Mouse (Mus musculus) heart, embryonic 14.5 days (tissue): Measurements from ENCODE around the gene Gm614. TPM values are rescaled to one million over a fixed set of nuclear protein-coding genes. Genes with fewer than 3 reads are reported as not detected.

Source experiments
- ATAC-seq: fragments of 200-750 bp; cut with Nextera tagmentation; 2 replicates; pipeline ENCODE4 v1.8.0; 2017; ENCODE audit warnings: low read depth, moderate TSS enrichment; ENCODE audit not compliant: insufficient number of reproducible peaks, insufficient read depth, low FRiP score
- H3K27ac ChIP-seq, 2 experiments: fragments of 200-500 bp in 1 of 2; fragments of 300-500 bp in 1 of 2; sonication (generic) in 1 of 2; replicated peaks in 1 of 2; 2 replicates each; pipeline ENCODE4 v1.5.1; 2012 to 2014; ENCODE audit warnings: low read depth in 2 of 2, low read length in 2 of 2, control low read depth in 1 of 2, mild to moderate bottlenecking in 1 of 2, mixed read lengths in 1 of 2; ENCODE audit not compliant: control insufficient read depth in 1 of 2, insufficient read depth in 1 of 2
- H3K27me3 ChIP-seq: fragments of 300-500 bp; sonication (generic); 2 replicates; pipeline ENCODE4 v1.6.1; 2014; ENCODE audit warnings: mild to moderate bottlenecking, low read length, control low read depth; ENCODE audit not compliant: control insufficient read depth, insufficient read depth
- H3K36me3 ChIP-seq: fragments of 300-500 bp; sonication (generic); 2 replicates; pipeline ENCODE4 v1.6.1; 2014; ENCODE audit warnings: mild to moderate bottlenecking, control low read depth, low read length, mixed read lengths; ENCODE audit not compliant: control insufficient read depth, insufficient read depth
- H3K4me1 ChIP-seq, 2 experiments: fragments of 200-500 bp in 1 of 2; fragments of 300-500 bp in 1 of 2; sonication (generic) in 1 of 2; 2 replicates each; pipeline ENCODE4 v1.6.1; 2012 to 2014; ENCODE audit warnings: low read length in 2 of 2, control low read depth in 1 of 2, mixed read lengths in 1 of 2; ENCODE audit not compliant: control insufficient read depth in 2 of 2, insufficient read depth in 2 of 2
- H3K4me2 ChIP-seq: fragments of 300-500 bp; sonication (generic); 2 replicates; pipeline ENCODE4 v1.6.1; 2014; ENCODE audit warnings: mild to moderate bottlenecking, low read length
- H3K4me3 ChIP-seq, 2 experiments: fragments of 200-500 bp in 1 of 2; fragments of 300-500 bp in 1 of 2; sonication (generic) in 1 of 2; 2 replicates each; pipeline ENCODE4 v1.5.1; 2012 to 2014; ENCODE audit warnings: low read length in 2 of 2, mild to moderate bottlenecking in 2 of 2, control low read depth in 1 of 2, low read depth in 1 of 2, moderate library complexity in 1 of 2; ENCODE audit not compliant: control insufficient read depth in 1 of 2, insufficient read depth in 1 of 2
- H3K9ac ChIP-seq: fragments of 300-500 bp; sonication (generic); 2 replicates; pipeline ENCODE4 v1.6.1; 2014; ENCODE audit warnings: mild to moderate bottlenecking, low read length
- H3K9me3 ChIP-seq: fragments of 300-500 bp; sonication (generic); 2 replicates; pipeline ENCODE4 v1.6.1; 2016; ENCODE audit warnings: low read length, control low read depth; ENCODE audit not compliant: control insufficient read depth
- WGBS: fragments of 180-500 bp; shearing (Covaris S2); extraction: QIAGEN DNeasy Blood & Tissue Kit; methylation state at CpG from one replicate; pipeline ENCODE4 v1.1.7; 2014; 5-methylcytosine and 5-hydroxymethylcytosine counted together
- polyA plus RNA-seq: library from polyadenylated mRNA; unstranded; fragments of >200 nt; fragmentation: Nextera tagmentation; extraction: Ambion mirVana; gene quantifications from 2 replicates; pipeline ENCODE4 v1.2.1, GENCODE M21; 2014

Gm614 gene
- polyA plus RNA-seq, 1 experiment from 2014 or later, result not detected

DNA sequence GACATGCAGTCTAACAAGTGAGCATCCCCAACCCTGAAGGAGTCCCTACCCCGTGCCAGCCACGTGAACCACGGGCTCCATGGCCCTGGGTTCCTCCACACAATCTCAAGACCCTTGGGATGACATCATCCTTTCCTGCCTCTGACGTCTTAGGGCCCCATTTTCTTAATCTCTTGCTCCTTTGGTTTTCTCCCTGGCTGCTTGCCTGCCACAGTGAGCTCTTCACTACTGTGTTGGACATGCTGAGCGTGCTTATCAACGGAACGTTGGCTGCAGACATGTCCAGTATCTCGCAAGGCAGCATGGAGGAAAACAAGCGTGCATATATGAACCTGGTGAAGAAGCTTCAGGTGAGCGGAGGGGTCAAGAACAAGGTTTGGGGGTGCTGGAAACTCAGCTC is 26.3 kb upstream of the Gm614 start:
- Histone ChIP-seq H3K4me1 (no peaks in the 10 kb centered on the region), H3K4me3 (no peak overlapping the region), H3K4me2 (no peak overlapping the region), H3K9ac (no peak overlapping the region), H3K27me3 (no peaks in the 10 kb centered on the region), H3K36me3 (peaks cover 97% of the 10 kb centered on the region), H3K27ac (no peak overlapping the region), H3K9me3 (no peaks in the 10 kb centered on the region)
- WGBS, result 71% methylated on average over 10 of the region's 10 CpGs
- no peak for ATAC-seq

DNA sequence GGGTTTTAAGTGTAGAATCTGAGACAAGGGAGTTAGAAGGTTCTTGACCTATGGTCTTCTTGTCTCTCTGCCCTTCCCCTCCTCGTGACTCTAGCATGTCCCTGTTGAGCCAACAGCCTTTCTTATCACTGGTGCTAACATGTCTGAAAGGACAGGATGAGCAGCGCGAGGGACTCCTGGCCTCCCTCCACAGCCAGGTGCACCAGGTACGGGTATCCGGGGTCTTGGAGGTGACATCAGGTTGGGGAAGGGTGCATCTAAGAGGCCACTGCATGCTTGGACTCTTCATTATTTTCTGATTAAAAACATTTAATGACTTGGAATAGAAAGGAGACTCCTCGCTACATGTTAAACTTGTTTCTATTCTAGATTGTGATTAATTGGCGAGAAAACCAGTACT is 25.2 kb upstream of the Gm614 start:
- ATAC-seq, result no peak
- H3K4me3 ChIP-seq, result no peak overlapping the region
- no peaks in the 10 kb centered on the region for H3K9me3 ChIP-seq
- no peak overlapping the region for H3K9ac ChIP-seq
- H3K27ac ChIP-seq, result no peak overlapping the region
- 82% methylated on average over 7 of the region's 7 CpGs for WGBS
- no peaks in the 10 kb centered on the region for H3K4me1 ChIP-seq
- no peak overlapping the region for H3K4me2 ChIP-seq
- no peaks in the 10 kb centered on the region for H3K27me3 ChIP-seq
- peaks cover 98% of the 10 kb centered on the region for H3K36me3 ChIP-seq

DNA sequence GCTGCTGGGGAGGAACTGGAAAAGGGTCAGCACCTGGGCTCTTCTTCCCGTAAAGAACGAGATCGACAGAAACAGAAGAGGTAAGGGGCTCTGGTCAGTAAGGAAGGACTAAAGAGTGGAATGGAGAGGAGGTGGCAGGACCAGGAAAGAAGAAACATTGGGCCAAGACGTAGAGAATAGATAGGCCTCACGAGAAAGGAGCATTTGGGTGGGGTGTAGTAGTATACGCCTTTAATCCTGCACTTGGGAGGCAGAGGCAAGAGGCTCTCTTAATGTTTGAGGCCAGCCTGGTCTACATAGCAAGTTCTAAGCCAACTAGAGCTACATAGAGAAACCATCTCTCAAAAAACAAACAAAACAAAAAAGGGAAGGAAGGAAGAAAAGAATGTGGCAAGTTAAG is 24.6 kb upstream of the Gm614 start:
- H3K27ac ChIP-seq, result no peak overlapping the region
- WGBS, result 85% methylated on average over 6 of the region's 6 CpGs
- no peaks in the 10 kb centered on the region for H3K27me3 ChIP-seq
- no peak for ATAC-seq
- no peak overlapping the region for H3K4me2 ChIP-seq
- H3K4me3 ChIP-seq, result no peak overlapping the region
- no peaks in the 10 kb centered on the region for H3K9me3 ChIP-seq
- no peak overlapping the region for H3K9ac ChIP-seq
- peaks cover 98% of the 10 kb centered on the region for H3K36me3 ChIP-seq
- H3K4me1 ChIP-seq, result no peaks in the 10 kb centered on the region

DNA sequence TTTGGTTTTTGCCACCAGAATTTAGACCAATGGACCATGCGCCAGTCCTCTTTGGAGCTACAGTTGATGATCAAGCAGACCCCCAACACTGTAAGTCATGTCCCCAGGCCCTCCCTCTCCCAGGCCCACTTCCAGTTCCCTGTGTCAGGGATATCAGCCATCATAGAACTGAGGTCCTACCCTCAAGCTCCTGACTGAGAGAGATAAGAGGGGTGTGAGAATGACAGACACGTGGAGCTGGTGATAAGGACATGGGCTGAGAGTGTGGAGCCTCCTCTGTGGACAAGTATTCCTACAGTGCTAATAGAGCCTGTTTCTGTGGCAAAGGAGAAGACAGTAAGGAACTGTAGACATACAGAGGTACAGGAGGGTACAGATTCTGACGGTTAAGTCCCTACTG is 23.8 kb upstream of the Gm614 start:
- 58% methylated on average over 3 of the region's 3 CpGs for WGBS
- no peak for ATAC-seq
- H3K4me3 ChIP-seq, result no peak overlapping the region
- H3K9ac ChIP-seq, result no peak overlapping the region
- H3K27ac ChIP-seq, result no peak overlapping the region
- H3K9me3 ChIP-seq, result no peaks in the 10 kb centered on the region
- H3K27me3 ChIP-seq, result no peaks in the 10 kb centered on the region
- no peak overlapping the region for H3K4me2 ChIP-seq
- peaks cover 97% of the 10 kb centered on the region for H3K36me3 ChIP-seq
- no peaks in the 10 kb centered on the region for H3K4me1 ChIP-seq

DNA sequence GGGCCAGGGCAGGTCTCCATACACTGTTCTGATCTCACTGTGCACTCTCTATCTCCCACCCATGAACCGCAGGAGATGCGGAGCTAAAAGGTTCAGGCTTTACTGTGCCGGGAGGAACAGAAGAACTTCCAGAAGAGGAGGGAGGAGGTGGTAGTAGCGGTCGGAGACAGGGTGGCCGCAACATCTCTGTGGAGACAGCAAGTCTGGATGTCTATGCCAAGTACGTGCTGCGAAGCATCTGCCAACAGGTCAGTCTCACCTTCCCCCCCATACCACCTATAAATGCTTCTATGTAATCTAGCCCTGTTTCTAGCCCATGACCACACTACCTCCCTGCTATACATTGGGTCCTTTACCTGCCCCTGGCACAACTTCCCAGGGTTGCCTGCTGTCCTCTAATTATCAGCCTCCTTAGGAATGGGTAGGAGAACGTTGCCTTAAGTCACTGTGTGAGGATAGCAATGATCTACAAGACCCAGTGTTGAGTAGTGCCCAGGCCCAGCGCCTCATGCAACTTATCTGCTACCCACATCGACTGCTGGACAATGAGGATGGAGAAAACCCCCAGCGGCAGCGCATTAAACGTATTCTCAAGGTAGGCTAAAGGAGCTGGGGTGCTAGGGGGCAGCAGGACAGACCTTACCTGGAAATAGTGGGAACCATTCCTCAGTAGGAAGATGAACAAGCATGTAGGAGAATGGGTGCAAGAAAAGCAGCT is 22.3 kb upstream of the Gm614 start:
- Histone ChIP-seq H3K27me3 (no peaks in the 10 kb centered on the region), H3K4me3 (no peak overlapping the region), H3K4me1 (no peaks in the 10 kb centered on the region), H3K9ac (no peak overlapping the region), H3K4me2 (no peak overlapping the region), H3K9me3 (no peaks in the 10 kb centered on the region), H3K36me3 (peaks cover 96% of the 10 kb centered on the region), H3K27ac (no peak overlapping the region)
- no peak for ATAC-seq
- WGBS, result 84% methylated on average over 14 of the region's 14 CpGs

DNA sequence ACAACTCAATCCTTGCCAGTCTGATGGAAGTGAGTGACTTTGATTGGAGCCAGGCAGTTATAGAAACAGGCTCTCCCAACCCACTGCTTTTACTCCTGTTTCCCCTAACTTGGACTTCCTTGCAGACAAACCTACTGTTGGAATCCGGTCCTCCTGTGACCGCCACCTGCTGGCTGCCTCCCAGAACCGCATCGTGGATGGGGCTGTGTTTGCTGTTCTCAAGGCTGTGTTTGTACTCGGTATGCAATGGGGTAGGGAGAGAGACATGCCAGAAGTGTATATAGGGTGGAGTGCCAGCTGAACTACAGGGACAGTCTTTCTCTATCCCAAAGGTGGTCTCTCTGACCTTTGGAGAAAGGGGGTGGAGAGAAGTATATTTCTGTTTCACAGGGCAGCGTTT is 21.7 kb upstream of the Gm614 start:
- no peak overlapping the region for H3K4me2 ChIP-seq
- WGBS, result 26% methylated on average over 6 of the region's 6 CpGs
- H3K4me1 ChIP-seq, result no peaks in the 10 kb centered on the region
- no peaks in the 10 kb centered on the region for H3K27me3 ChIP-seq
- H3K9ac ChIP-seq, result no peak overlapping the region
- ATAC-seq, result no peak
- H3K4me3 ChIP-seq, result no peak overlapping the region
- no peaks in the 10 kb centered on the region for H3K9me3 ChIP-seq
- no peak overlapping the region for H3K27ac ChIP-seq
- peaks cover 97% of the 10 kb centered on the region for H3K36me3 ChIP-seq

DNA sequence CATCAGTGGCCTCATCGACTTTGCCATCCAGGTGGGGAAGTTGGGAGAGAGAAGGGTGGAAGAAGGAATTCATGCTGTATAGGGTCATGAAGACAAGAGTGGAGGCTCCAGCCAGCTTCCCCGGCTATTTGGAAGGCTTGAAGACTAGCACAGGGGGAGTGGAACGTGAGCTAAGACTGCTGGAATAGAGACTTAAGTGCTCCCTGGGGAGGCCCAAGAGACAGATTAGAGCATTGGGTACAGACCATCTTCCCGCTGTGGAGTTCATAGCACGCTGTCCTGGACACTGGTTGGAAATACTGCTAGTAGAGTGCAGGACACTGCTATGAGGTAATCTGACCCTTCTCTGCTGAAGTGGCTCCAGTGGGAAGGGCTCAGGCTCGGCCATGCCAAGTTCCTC is 19.0 kb upstream of the Gm614 start:
- Histone ChIP-seq H3K27ac (no peak overlapping the region), H3K4me2 (no peak overlapping the region), H3K27me3 (no peaks in the 10 kb centered on the region), H3K4me1 (no peaks in the 10 kb centered on the region), H3K9ac (no peak overlapping the region), H3K36me3 (peaks cover 93% of the 10 kb centered on the region), H3K4me3 (no peak overlapping the region), H3K9me3 (no peaks in the 10 kb centered on the region)
- no peak for ATAC-seq
- WGBS, result 74% methylated on average over 6 of the region's 6 CpGs
